Mouse (Mus musculus): Measurements from ENCODE around the gene Upf2. TPM values are rescaled to one million over a fixed set of nuclear protein-coding genes. Genes with fewer than 3 reads are reported as not detected.

Gene Upf2
- total RNA-seq, 1 experiment from 2014 or later: 25.5 TPM

Other genes with a start within 250 kb of the Upf2 start
- gene Camk1d, start 237.0 kb upstream of the Upf2 start, total RNA-seq (2021): 7.4 and 8.7 TPM in 2 replicates
- gene Nudt5, start 106.5 kb upstream of the Upf2 start, total RNA-seq (2021): 42.2 and 42.9 TPM in 2 replicates
- gene Cdc123, start 106.3 kb upstream of the Upf2 start, total RNA-seq (2021): 119 and 124 TPM in 2 replicates
- gene Gm13199, start 88.5 kb upstream of the Upf2 start, total RNA-seq (2021): 0.86 and 1.4 TPM in 2 replicates
- 40.2 and 42.2 TPM in 2 replicates for gene Sec61a2, start 56.0 kb upstream of the Upf2 start, total RNA-seq (2021)
- 11.6 and 18.6 TPM in 2 replicates for gene Dhtkd1, start 8.7 kb upstream of the Upf2 start, total RNA-seq (2021)
- gene Proser2, start 178.7 kb downstream of the Upf2 start, total RNA-seq (2021): 11.2 and 11.8 TPM in 2 replicates